Mouse (Mus musculus) C2C12 (cell line): ENCODE measurements around the gene Efnb2.

Source experiments
- CTCF ChIP-seq: IDR thresholded peaks from one replicate; pipeline ENCODE4 v1.5.1; 2011; ENCODE audit not compliant: control insufficient read depth, insufficient read depth, insufficient read length
- FOSL1 ChIP-seq: IDR thresholded peaks from one replicate; pipeline ENCODE4 v1.8.0; 2011; ENCODE audit warnings: mild to moderate bottlenecking, low read length; ENCODE audit not compliant: poor library complexity, insufficient read depth, severe bottlenecking
- MAX ChIP-seq: IDR thresholded peaks from one replicate; pipeline ENCODE4 v1.6.1; 2011; ENCODE audit warnings: mild to moderate bottlenecking, control low read depth
- MYOD1 ChIP-seq: IDR thresholded peaks from one replicate; pipeline ENCODE4 v1.6.1; 2011; ENCODE audit warnings: low read depth; ENCODE audit not compliant: control insufficient read depth, insufficient read length
- MYOG ChIP-seq: IDR thresholded peaks from one replicate; pipeline ENCODE4 v1.6.1; 2011; ENCODE audit not compliant: control insufficient read depth, insufficient read length; ENCODE audit errors: extremely low read depth
- USF1 ChIP-seq: IDR thresholded peaks from one replicate; pipeline ENCODE4 v1.6.1; 2011; ENCODE audit warnings: low read depth, mild to moderate bottlenecking, control low read depth, moderate library complexity

DNA sequence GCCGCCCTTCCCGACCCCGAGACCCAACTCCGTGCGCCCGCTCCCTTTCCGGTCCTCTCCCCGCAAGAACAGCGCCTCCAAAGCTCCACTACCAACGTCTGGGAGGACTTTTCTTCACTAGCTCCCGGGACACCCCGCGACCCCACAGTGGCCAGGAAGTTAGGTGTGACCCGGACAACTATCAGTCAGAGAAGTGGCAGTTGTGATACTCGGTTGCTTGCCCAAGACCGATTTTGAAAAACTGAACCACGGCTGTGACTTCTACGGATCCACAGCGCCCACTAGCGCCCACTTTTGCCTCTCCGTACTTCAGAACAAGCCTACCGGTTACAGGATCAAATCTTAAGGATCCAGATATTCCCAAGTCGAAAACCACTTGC lies 707 bp upstream of the Efnb2 start:
- TF ChIP-seq CTCF (peak; percentile 63), USF1 (no peak), MYOD1 (no peak), MAX (no peak), MYOG (no peak), FOSL1 (no peak)
